8 mouse cellular contexts compared by ENCODE assay signal in genomic region chr13:89543003-89543402, GRCm38 (mm10). TPM values are rescaled to one million over a fixed set of nuclear protein-coding genes. Genes with fewer than 3 reads are reported as not detected.
DNase-seq lines count a peak whose midpoint lies in the region; ATAC-seq and TF ChIP-seq lines count a peak whose summit lies in the region.
"Had no signal": no experiment of that assay in that cellular context is flagged by ENCODE, and none has a peak within 500 bp of the region (broad histone marks: within the 10 kb centered on the region; RNA-seq: fewer than 3 reads in every experiment).

No protein-coding gene starts in this region.

- H3K36me3 ChIP-seq in ES-E14 (ENCODE audit: control insufficient read depth, insufficient read depth, low read length, poor library complexity, severe bottlenecking), result no peaks in the 10 kb centered on the region

- H3K27ac ChIP-seq in ES-E14 (ENCODE audit: insufficient read depth, low read depth, low read length, poor library complexity, severe bottlenecking), result no peak overlapping the region
- H3K27ac ChIP-seq: macrophage had no signal

- H3K9ac ChIP-seq in ES-E14 (ENCODE audit: insufficient read depth, low read depth, low read length, poor library complexity, severe bottlenecking), result no peak overlapping the region

- H3K4me3 ChIP-seq in ES-E14 (ENCODE audit: insufficient read depth in 1 of 2, low read depth in 1 of 2, low read length in 2 of 2, poor library complexity in 1 of 2, severe bottlenecking in 1 of 2), result no peak overlapping the region

- ATAC-seq in granulocyte monocyte progenitor cell, adult 5-6 weeks (replicated peaks; ENCODE audit: poor library complexity, severe bottlenecking), result peak; percentile 71
- ATAC-seq in megakaryocyte, adult 5-6 weeks (ENCODE audit: poor library complexity, severe bottlenecking), result peak; percentile 75

- H3K9me3 ChIP-seq in ES-E14 (ENCODE audit: control insufficient read depth, insufficient read depth, low read depth, low read length), result no peaks in the 10 kb centered on the region

- in situ Hi-C loops in ES-E14 (cut with MboI; ENCODE audit: low sequenced_read_pairs in 2 of 2, unreplicated experiment in 2 of 2), result no loop called here

- peak; percentile 69 for DNase-seq in layer of hippocampus, adult 11-12 months (ENCODE audit: low spot score)
- no peak for DNase-seq in layer of hippocampus, adult 8-10 months (ENCODE audit: low spot score in 2 of 2)
- DNase-seq in ES-E14 (ENCODE audit: low read depth, low spot score) (peak; percentile 48), adipocyte (ENCODE audit: low spot score) (peak; percentile 74)
- DNase-seq in ovary, postnatal 36 days (ENCODE audit: low spot score), result no peak

- H3K4me1 ChIP-seq in ES-E14 (ENCODE audit: control insufficient read depth in 2 of 2, insufficient read depth in 2 of 2, low read length in 2 of 2, poor library complexity in 1 of 2), result peaks cover 0 to 2% of the 10 kb centered on the region in 2 experiments; a peak in 1 of 4 replicates

TF ChIP-seq in ES-E14, 5 proteins besides CTCF, POLR2A, EP300 and RAD21:
- TF ChIP-seq HCFC1 (IDR thresholded peaks at IDR 0.05; ENCODE audit: borderline replicate concordance, insufficient read depth, low read length), result no peak
- TF ChIP-seq ZC3H11A (IDR thresholded peaks at IDR 0.05; ENCODE audit: borderline replicate concordance, low read depth, low read length), result peak; percentile 83

RNA-seq across cellular contexts. Expression of gene Hapln1, which starts 3.4 kb away (rescaled TPM):
- total RNA-seq in layer of hippocampus, adult 8-10 months (2022), result 10 to 100 TPM; 26.1 to 34.6 (median 33.0) TPM
- total RNA-seq in ES-E14 (2012; rRNA removed), result 0.58 TPM in 1 of 2 replicates, not detected in the other
- total RNA-seq in granulocyte monocyte progenitor cell, adult 5-6 weeks (2014; fragmentation: Nextera tagmentation), result not detected in 2 replicates
- total RNA-seq in granulocyte monocyte progenitor cell, adult 5-6 weeks (2017), result not detected in 2 replicates
- total RNA-seq in megakaryocyte, adult 5-6 weeks (2015), result 0.25 TPM in 1 of 2 replicates, not detected in the other
- total RNA-seq in megakaryocyte, adult 5-6 weeks (2017), result not detected in 2 replicates

Comparison
In these comparisons a context has a peak if more than half of its experiments do, and no peak if none do; other contexts are left out.
1. DNase-seq: peak in layer of hippocampus, adult 11-12 months (single experiment), ES-E14 (single experiment) and adipocyte (single experiment); none in layer of hippocampus, adult 8-10 months (0 of 2) and ovary, postnatal 36 days (single experiment).
2. RNA of gene Hapln1, which starts 3.4 kb away (total RNA-seq): 26.1 to 34.6 TPM in layer of hippocampus, adult 8-10 months; 0.58 TPM in ES-E14, 0.25 TPM in megakaryocyte, adult 5-6 weeks and not detected in granulocyte monocyte progenitor cell, adult 5-6 weeks; every median in the first group is over 10 times any median in the second.